Mouse (Mus musculus) CH12.LX (cell line): ENCODE measurements at regions not wholly inside any gene's neighbourhood (a gene's known extent, or its start where the extent isn't known, plus 50 kb on each side); places are given as distances from the start of the nearest gene placed in this dataset.

Source experiments
- DNase-seq: peaks from one replicate; pipeline ENCODE4 v3.0.0-alpha.2; 2013; ENCODE audit errors: extremely low read depth
- H3K27ac ChIP-seq: 2 replicates; pipeline ENCODE4 v1.5.1; 2012; ENCODE audit warnings: low read depth, mild to moderate bottlenecking, control low read depth, moderate library complexity; ENCODE audit not compliant: insufficient read depth
- H3K27me3 ChIP-seq: replicated peaks from 2 replicates; pipeline ENCODE3; 2012; ENCODE audit warnings: inconsistent platforms
- H3K36me3 ChIP-seq, 2 experiments: replicated peaks in 1 of 2; 2 replicates each; pipeline versions ENCODE3 to v1.6.1; 2012; ENCODE audit warnings: inconsistent platforms in 1 of 2, low read length in 1 of 2, mild to moderate bottlenecking in 1 of 2, mixed read lengths in 1 of 2, moderate library complexity in 1 of 2; ENCODE audit not compliant: control insufficient read depth in 1 of 2, insufficient read depth in 1 of 2
- H3K4me1 ChIP-seq, 2 experiments: 2 replicates each; pipeline ENCODE4 v1.6.1; 2012; ENCODE audit warnings: inconsistent platforms in 1 of 2, moderate library complexity in 1 of 2; ENCODE audit not compliant: insufficient read depth in 2 of 2, control insufficient read depth in 1 of 2
- H3K4me2 ChIP-seq: 2 replicates; pipeline ENCODE4 v1.6.1; 2012; ENCODE audit warnings: low read depth, mild to moderate bottlenecking, control low read depth; ENCODE audit not compliant: poor library complexity, insufficient read depth, severe bottlenecking
- H3K4me3 ChIP-seq, 3 experiments: fragments of 150-350 bp in 1 of 3; sonication (generic) in 1 of 3; replicated peaks in 1 of 3; 2 replicates each; pipeline versions ENCODE3 to v1.5.1; 2011 to 2012; ENCODE audit warnings: low read depth in 2 of 3, low read length in 2 of 3, mild to moderate bottlenecking in 2 of 3, moderate library complexity in 2 of 3, control low read depth in 1 of 3, improper control_type of control experiment in 1 of 3, inconsistent platforms in 1 of 3, mixed read lengths in 1 of 3; ENCODE audit not compliant: poor library complexity in 1 of 3
- H3K79me2 ChIP-seq: replicated peaks from 2 replicates; pipeline ENCODE4 v1.6.1; 2012; ENCODE audit warnings: mild to moderate bottlenecking, moderate library complexity; ENCODE audit not compliant: control insufficient read depth, poor library complexity, insufficient read depth, severe bottlenecking; ENCODE audit errors: extremely low read depth
- H3K9ac ChIP-seq: 2 replicates; pipeline ENCODE4 v1.6.1; 2012; ENCODE audit warnings: low read depth, mild to moderate bottlenecking, control low read depth, moderate library complexity; ENCODE audit not compliant: insufficient read depth
- H3K9me3 ChIP-seq: replicated peaks from 2 replicates; pipeline ENCODE3; 2012; ENCODE audit warnings: low read length, inconsistent platforms, mixed read lengths
- BHLHE40 ChIP-seq: IDR thresholded peaks from 2 replicates; pipeline ENCODE4 v1.6.1; 2011; ENCODE audit warnings: mild to moderate bottlenecking, low read depth, low read length, improper control_type of control experiment
- CHD1 ChIP-seq: IDR thresholded peaks from 2 replicates; pipeline ENCODE4 v1.6.1; 2012; ENCODE audit warnings: low read depth, low read length, improper control_type of control experiment, inconsistent platforms
- CTCF ChIP-seq, 2 experiments: IDR thresholded peaks in 1 of 2; conservative IDR thresholded peaks in 1 of 2; 2 replicates each; pipeline ENCODE4 v1.5.1; 2011 to 2012; ENCODE audit warnings: low read depth in 2 of 2, low read length in 2 of 2, improper control_type of control experiment in 1 of 2, inconsistent platforms in 1 of 2, mild to moderate bottlenecking in 1 of 2, moderate library complexity in 1 of 2
- E2F4 ChIP-seq: IDR thresholded peaks from 2 replicates; pipeline ENCODE4 v1.6.1; 2011; ENCODE audit warnings: low read depth, low read length, improper control_type of control experiment; ENCODE audit not compliant: insufficient replicate concordance
- ELF1 ChIP-seq: IDR thresholded peaks from 2 replicates; pipeline ENCODE4 v1.6.1; 2014; ENCODE audit warnings: low read depth, mild to moderate bottlenecking, inconsistent platforms, low read length, improper control_type of control experiment
- GABPA ChIP-seq: IDR thresholded peaks from 2 replicates; pipeline ENCODE4 v1.6.1; 2012; ENCODE audit warnings: low read depth, low read length, improper control_type of control experiment, inconsistent platforms; ENCODE audit not compliant: insufficient replicate concordance
- JUN ChIP-seq: IDR thresholded peaks from 2 replicates; pipeline ENCODE4 v1.6.1; 2011; ENCODE audit warnings: low read depth, mild to moderate bottlenecking, low read length, improper control_type of control experiment, moderate library complexity; ENCODE audit not compliant: insufficient read depth
- JUND ChIP-seq: conservative IDR thresholded peaks from 2 replicates; pipeline ENCODE4 v1.6.1; 2011; ENCODE audit warnings: low read depth, low read length, improper control_type of control experiment
- KAT2A ChIP-seq: IDR thresholded peaks from 2 replicates; pipeline ENCODE4 v1.6.1; 2012; ENCODE audit warnings: low read length, improper control_type of control experiment, inconsistent platforms; ENCODE audit not compliant: insufficient replicate concordance
- MYC ChIP-seq: IDR thresholded peaks from 2 replicates; pipeline ENCODE4 v1.6.1; 2011; ENCODE audit warnings: low read depth, mild to moderate bottlenecking, improper control_type of control experiment, low read length
- NELFE ChIP-seq: IDR thresholded peaks from 2 replicates; pipeline ENCODE4 v1.6.1; 2011; ENCODE audit warnings: low read depth, low read length, improper control_type of control experiment
- NRF1 ChIP-seq: IDR thresholded peaks from 2 replicates; pipeline ENCODE4 v1.6.1; 2014; ENCODE audit warnings: low read depth, mild to moderate bottlenecking, inconsistent platforms, low read length, improper control_type of control experiment, moderate library complexity
- PAX5 ChIP-seq: IDR thresholded peaks from 2 replicates; pipeline ENCODE4 v1.6.1; 2012; ENCODE audit warnings: low read length, inconsistent platforms, mixed read lengths
- POLR2AphosphoS2 ChIP-seq: IDR thresholded peaks from 2 replicates; pipeline ENCODE4 v1.6.1; 2011; ENCODE audit warnings: low read depth, low read length, improper control_type of control experiment
- RAD21 ChIP-seq: IDR thresholded peaks from 2 replicates; pipeline ENCODE4 v1.6.1; 2011; ENCODE audit warnings: low read depth, mild to moderate bottlenecking, low read length, improper control_type of control experiment, moderate library complexity
- SMC3 ChIP-seq: IDR thresholded peaks from 2 replicates; pipeline ENCODE4 v1.6.1; 2011; ENCODE audit warnings: low read depth, low read length, improper control_type of control experiment
- ZKSCAN1 ChIP-seq: IDR thresholded peaks from 2 replicates; pipeline ENCODE4 v1.6.1; 2012; ENCODE audit warnings: low read depth, inconsistent platforms, low read length, improper control_type of control experiment, borderline replicate concordance
- dilution Hi-C: fragments of 300-500 bp; cut with MboI; formaldehyde crosslinking; loops from 2 replicates; pipeline ENCODE4 v1.14.3; 2020; ENCODE audit warnings: low sequenced_read_pairs; ENCODE audit not compliant: extremely low pct_unique_long_range_greater_than_20kb, extremely low pct_ligation_motif_present
- in situ Hi-C: fragments of 300-500 bp; cut with MboI; formaldehyde crosslinking; loops from 3 replicates; pipeline ENCODE4 v1.14.3; 2019; ENCODE audit warnings: low sequenced_read_pairs, low pct_ligation_motif_present, low pct_unique_long_range_greater_than_20kb, mixed read lengths

GRCm38 (mm10) chr6:31938216-31938814 is 111.7 kb upstream of the 1700012A03Rik start:
- Histone ChIP-seq H3K27me3 (peaks cover 86% of the 10 kb centered on the region), H3K79me2 (no peaks in the 10 kb centered on the region), H3K9ac (no peak overlapping the region), H3K4me1 (no peaks in the 10 kb centered on the region), H3K4me3 (no peak overlapping the region), H3K4me2 (peak overlapping the region; percentile 94), H3K9me3 (no peaks in the 10 kb centered on the region), H3K36me3 (no peaks in the 10 kb centered on the region), H3K27ac (no peak overlapping the region)
- DNase-seq, result peak; percentile 61
- in situ Hi-C loops, result loop anchor here (25.0 kb wide), 1 partner anchor 374 kb away; no protein-coding TSS in a partner anchor
- TF ChIP-seq CTCF (conservative IDR thresholded peaks at IDR 0.05 in 1 of 2, IDR thresholded peaks at IDR 0.05 in 1 of 2; ENCODE audit: low read depth in 2 of 2, low read length in 2 of 2) (peak; percentile 49 to 77; a peak in 3 of 4 replicates), ELF1 (no peak), SMC3 (peak; percentile 66), RAD21 (peak; percentile 79)
- dilution Hi-C loops, result no loop called here

- no peaks in the 10 kb centered on the region for H3K9me3 ChIP-seq
- H3K9ac ChIP-seq, result no peak overlapping the region
- no peaks in the 10 kb centered on the region for H3K36me3 ChIP-seq
- no peaks in the 10 kb centered on the region for H3K79me2 ChIP-seq
- no peak for DNase-seq
- H3K4me3 ChIP-seq, result no peak overlapping the region
- in situ Hi-C loops, result loop anchor here (25.0 kb wide), 1 partner anchor 375 kb away; no protein-coding TSS in a partner anchor
- peaks cover 85% of the 10 kb centered on the region for H3K27me3 ChIP-seq
- no peak for TF ChIP-seq CHD1
- no peak for TF ChIP-seq MYC
- TF ChIP-seq E2F4, result no peak
- no peak for TF ChIP-seq PAX5
- TF ChIP-seq KAT2A, result no peak
- TF ChIP-seq NELFE, result no peak
- no peak for TF ChIP-seq GABPA
- no peak for TF ChIP-seq CTCF (conservative IDR thresholded peaks at IDR 0.05 in 1 of 2, IDR thresholded peaks at IDR 0.05 in 1 of 2; ENCODE audit: low read depth in 2 of 2, low read length in 2 of 2)
- no peak for TF ChIP-seq NRF1
- no peak for TF ChIP-seq ZKSCAN1
- no peak for TF ChIP-seq JUND
- TF ChIP-seq BHLHE40, result no peak
- TF ChIP-seq JUN, result no peak
- no peak for TF ChIP-seq POLR2AphosphoS2
- TF ChIP-seq, all 38 proteins: peak for 0
- Histone ChIP-seq H3K27ac (no peak overlapping the region), H3K4me1 (no peaks in the 10 kb centered on the region), H3K4me2 (no peak overlapping the region)
- dilution Hi-C loops, result no loop called here
Observed at GRCm38 (mm10) chr6:31937146-31937545, 112.9 kb upstream of the 1700012A03Rik start.
